Mouse (Mus musculus): Measurements from ENCODE around the gene Sos2.

The Sos2 gene

DNA sequence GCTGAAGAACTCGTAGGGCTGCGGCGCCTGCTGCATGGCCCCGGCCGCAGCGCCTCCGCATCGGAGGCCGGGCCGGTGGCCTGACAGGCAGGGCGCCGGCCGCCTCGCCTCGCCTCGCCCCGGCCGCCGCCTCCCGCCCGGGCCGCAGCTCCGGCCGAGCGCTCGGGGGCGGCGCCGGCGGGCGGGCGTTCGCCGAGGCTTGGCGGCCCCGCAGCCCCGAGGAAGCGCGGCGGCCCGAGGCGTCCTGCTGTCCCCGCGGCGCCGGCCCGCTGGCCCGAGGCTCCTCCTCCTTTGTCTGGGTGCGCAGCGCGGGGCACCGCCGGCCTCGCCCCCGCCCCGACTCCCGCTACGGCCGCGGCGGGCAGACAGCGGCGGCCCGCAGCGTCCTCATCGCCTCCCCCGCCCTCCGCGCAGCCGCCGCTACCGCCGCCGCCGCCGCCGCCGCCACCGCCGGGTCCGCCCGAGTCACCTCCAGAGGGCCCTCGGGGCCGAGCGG is at the start of gene Sos2:
TSS of gene Sos2 (minus strand) at position 287 of the 496 bp plus-strand sequence.
- DNase-seq = no peak

DNA sequence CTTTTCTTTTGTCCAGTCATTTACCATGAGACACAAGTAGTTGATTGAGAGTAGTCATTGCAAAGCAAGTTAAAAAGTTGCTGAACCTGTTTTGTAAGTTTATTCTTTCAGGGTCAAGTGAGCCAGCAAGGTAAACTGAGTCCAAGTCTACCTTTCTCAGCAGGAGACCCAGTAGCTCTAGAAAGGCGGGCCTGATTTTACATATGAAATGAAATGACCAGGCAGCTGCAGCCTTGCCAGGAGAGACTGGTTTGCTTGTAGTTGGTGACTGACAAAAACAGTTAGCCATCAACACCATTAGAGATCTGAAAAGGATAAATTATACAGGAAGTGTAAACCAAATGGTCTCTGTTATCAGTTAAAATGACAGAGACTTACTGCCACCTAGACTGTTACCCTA is 48.7 kb upstream of the Sos2 start:
- no peak for DNase-seq

GRCm38 (mm10) chr12:69729246-69729645 is 47.6 kb upstream of the Sos2 start:
- DNase-seq = no peak

DNA sequence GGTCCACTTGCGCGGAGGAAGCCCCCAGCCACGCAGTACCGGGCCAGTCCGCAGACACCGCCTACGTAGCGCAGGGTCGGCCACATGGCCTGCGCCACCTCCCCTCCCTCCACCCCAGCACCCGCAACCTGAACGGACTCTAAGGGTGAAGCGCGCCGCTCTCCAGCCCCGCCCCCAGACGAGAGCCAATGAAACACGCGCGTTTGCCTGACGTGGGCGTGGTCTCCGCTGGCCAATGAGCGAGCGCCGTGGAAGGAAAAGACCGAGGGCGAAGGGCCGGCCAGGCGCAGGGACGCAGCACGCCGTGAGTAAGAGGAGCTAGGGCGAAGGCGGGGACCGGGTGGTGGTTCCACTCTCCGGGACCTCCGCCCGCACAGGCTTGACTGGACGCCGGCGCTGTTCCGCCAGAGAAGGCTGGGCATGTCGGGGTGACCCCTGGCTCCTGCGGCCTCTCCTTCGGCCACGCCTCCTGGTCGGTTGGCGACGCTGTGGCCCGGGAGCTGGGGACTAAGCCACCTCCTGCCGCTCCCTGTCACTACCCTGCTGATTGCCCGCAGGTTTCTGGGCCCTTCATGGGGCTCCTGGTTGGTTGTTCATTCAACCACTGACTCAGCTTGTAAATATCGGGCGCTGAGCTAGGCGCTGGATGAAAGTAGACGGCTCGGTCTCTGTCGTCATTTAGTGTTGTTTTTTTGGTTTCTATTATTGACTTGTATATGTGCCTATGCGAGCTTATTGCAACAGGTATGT is 43.2 kb upstream of the Sos2 start, which contains the start of the genes L2hgdh and Atp5s:
TSS of gene L2hgdh (minus strand) at position 163 of the 750 bp plus-strand sequence.
TSS of gene Atp5s (plus strand) at position 240 of the 750 bp plus-strand sequence.
- peak; percentile 98 to 99 for DNase-seq

- no peak for DNase-seq
These were observed 42.5 kb upstream of the Sos2 start for GRCm38 (mm10) chr12:69724018-69724710.

GRCm38 (mm10) chr12:69723376-69723775 is 41.7 kb upstream of the Sos2 start:
- DNase-seq = no peak

GRCm38 (mm10) chr12:69722857-69723256 is 41.2 kb upstream of the Sos2 start:
- peak; percentile 16 to 24 for DNase-seq

DNA sequence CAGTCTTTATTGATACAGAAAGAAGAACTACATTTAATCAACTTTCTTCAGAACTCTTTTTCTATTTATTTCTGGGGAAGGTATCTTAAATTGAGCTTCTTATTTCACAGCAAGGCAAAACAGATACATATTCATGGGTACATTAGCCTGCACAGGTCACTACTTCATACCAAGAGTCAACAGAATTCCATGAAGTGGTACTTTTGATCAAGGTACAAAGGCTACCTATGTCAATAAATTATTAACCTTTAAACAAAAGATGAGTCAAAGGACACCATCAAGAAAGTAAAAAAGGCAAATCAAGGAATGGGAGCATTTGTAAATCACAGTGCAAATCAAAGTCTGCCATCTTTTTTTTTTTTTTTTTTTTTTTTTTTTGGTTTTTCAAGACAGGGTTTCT is 32.0 kb upstream of the Sos2 start:
- DNase-seq = no peak

- no peak for DNase-seq
These were observed 23.3 kb upstream of the Sos2 start for GRCm38 (mm10) chr12:69704799-69705458.

- no peak for DNase-seq
These were observed 16.7 kb upstream of the Sos2 start for GRCm38 (mm10) chr12:69698352-69698751.

- peak; percentile 73 to 82 for DNase-seq
These were observed 15.1 kb upstream of the Sos2 start for GRCm38 (mm10) chr12:69696746-69697145.

- DNase-seq = no peak
These were observed 11.8 kb upstream of the Sos2 start for GRCm38 (mm10) chr12:69693471-69693870.

DNA sequence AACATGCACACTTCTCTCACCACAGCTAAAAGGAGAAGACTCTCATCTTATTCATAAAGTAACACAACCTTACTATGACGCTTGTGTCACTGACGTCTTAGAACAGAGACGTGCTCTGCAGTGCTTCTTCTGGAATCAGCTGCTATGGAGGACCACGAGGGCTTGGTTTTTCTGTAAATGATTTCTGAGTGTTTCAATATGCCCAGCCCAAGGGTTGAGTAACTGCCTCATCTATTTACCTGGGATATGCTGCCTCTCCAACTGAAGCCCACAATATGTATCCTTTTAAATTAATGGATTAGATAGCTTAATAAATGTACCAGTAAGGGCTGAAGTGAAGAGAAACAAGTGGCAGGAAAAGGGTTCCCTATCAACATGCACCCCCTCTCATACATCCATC is 9.1 kb upstream of the Sos2 start:
- no peak for DNase-seq

GRCm38 (mm10) chr12:69689094-69689493 is 7.4 kb upstream of the Sos2 start:
- DNase-seq = no peak

DNA sequence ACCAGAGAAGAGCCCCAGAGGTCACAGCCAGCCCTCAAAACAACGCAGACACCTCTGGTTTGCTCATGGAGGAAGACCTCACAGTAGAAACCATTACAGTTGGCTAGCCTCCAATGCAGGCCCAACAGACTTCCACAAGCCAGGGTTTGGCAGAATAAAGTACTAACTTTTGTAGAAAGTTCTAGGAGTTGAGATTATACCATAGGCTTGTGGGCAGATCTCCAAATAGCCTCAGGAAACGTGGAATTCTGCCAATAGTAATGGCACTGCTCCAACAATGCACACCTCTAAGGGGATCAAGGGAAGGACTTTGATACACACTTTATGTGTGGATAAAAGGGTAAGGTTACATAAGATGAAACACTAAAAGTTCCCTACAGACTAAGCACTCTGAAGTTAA is 6.7 kb upstream of the Sos2 start:
- peak; percentile 17 to 20 for DNase-seq

- DNase-seq = peak; percentile 93 to 94
These were observed 1.9 kb upstream of the Sos2 start for GRCm38 (mm10) chr12:69683537-69683936.

- peak in 1 of 2 experiments; percentile 22 for DNase-seq
These were observed 1.3 kb upstream of the Sos2 start for GRCm38 (mm10) chr12:69682788-69683419.

DNA sequence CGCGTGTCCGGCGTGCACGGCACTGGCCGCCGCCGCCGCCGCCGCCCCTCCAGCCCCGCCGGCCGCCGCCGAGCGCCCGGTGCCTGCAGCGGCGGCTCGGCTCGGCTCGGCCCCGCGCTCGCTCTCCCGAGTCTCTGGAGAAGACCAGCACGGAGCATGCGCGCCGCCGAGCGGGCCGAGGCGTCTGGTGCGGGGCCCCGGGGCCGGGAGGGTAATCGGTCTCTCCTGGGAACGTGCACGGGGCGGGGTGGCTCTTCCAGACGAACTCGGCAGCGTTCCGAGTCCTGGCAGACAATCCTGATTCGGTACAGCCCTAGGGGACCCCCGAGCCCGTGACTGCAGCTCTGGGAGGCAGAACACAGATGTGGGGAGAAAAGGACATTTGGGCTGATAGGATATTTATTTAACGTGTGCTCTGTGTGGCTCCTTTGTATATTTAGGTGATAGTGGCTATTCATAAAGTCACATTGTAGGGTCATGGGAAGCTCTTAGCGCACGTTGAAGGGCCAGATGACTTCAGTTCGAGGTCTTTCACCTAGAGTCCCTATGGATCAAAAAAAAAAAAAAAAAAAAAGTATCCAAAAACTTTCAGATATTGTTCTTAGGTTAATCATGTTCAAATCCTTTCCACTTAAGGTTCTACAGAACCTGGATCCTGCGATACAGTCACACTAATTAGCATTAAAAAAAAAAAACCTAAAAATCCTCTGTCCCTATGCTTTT is 574 bp upstream of the Sos2 start:
- peak; percentile 90 to 92 for DNase-seq

- peak; percentile 42 to 53 for DNase-seq
These were observed 752 bp downstream of the Sos2 start for GRCm38 (mm10) chr12:69680635-69681565.

DNA sequence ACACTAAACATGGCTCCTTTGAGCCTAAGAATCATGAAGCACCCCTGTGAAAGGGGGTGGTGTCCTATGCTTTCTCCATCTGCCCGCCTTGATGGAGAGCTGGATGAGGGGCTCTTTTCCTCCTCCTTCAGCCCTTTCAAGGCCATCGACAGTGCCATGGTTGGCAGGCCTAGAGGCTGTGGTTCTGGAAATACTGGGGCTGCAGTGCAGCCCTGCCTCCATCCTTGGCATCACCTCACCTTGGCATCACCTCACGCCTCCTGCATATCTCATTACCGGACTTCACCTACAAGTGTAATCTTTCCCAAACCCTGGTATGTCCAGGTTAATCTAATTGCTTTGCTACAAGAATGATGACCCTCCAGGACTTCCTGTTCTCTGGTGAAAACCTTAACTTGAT is 5.5 kb downstream of the Sos2 start:
- DNase-seq = peak; percentile 47 to 58
